Mouse (Mus musculus): ENCODE measurements around the gene Bank1. TPM values are rescaled to one million over a fixed set of nuclear protein-coding genes. Genes with fewer than 3 reads are reported as not detected.

The Bank1 gene
- total RNA-seq, 2 experiments from 2014 or later, result 0.62 to 0.88 TPM

DNA sequence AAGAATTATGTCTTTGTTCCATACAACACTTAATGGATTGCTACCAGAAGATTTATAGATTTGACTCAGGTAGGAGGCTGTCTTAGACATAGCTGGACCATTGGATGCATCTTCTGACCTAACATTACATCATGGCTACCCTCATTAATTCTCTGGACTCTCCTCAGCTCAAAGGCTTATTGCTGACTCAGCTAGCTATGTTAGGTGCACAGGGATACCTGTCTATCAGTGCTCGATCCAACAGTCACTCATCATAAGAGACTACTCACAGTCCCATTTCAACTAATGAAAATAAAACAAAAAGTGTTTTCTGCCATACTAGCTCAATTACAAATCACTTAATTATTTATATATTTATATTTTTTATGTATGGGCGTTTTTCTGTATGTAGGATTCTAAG, 308.3 kb downstream of the Bank1 start:
- no peak for DNase-seq (ENCODE audit: low spot score in 2 of 2)

GRCm38 (mm10) chr3:136010616-136011015, 315.2 kb downstream of the Bank1 start:
- DNase-seq (ENCODE audit: low spot score in 2 of 2), result no peak

DNA sequence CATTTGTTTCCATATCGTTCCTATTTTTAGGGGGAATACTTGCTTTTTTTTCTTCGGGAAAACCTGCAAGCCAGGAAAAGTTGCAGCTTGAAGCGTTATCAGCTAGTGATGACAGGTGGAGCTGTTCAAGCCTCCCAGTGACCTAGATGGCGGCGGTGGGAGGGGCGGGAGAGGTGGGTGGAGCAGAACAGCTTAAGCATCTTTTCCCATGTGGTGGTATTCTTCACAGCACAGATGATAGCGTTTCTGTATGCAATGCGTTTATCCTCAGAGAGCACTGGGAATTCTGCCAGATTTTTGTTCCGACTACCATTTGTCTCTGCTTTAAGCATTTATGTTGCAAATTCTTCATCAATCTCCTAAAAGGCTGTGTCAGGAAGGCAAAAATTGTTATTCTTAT, 318.0 kb downstream of the Bank1 start:
- DNase-seq (ENCODE audit: low spot score in 2 of 2), result peak in 1 of 2 experiments; percentile 12

DNA sequence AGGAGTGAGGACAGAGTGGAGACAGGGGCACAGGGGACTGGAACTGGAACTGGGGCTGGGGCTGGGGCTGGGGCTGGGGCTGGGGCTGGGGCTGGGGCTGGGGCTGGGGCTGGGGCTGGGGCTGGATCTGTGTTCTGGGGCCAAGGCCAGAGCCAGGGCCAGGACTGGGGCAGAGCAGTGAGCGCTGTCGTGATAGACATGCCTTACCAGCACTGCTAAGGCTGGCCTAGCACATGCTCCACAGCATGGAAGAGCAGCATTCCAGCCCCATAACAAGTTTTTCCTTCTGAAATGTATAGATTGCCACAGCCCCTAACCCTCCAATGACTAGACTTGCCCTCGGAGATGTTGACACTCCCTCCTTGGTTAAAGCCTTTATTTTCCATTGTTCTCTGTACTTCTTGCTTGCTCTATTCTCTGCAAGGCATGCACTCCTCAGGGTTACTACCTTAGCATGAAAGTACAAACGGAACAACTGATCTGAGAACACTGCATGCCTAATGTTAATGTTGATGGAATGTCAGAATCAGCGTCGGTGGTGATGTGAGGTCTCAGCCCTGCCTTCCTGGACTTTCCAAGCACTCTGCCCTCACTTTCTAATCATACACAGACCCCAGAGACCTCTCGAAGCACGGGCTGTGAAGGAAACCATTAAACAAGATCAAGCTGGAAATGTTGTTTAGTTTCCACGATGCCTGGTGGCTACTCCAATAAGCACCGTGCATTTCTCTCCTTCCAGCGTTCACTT, 318.6 kb downstream of the Bank1 start:
- no peak for DNase-seq (ENCODE audit: low spot score in 2 of 2)

Data from gastrocnemius, postnatal 4 days (tissue).